Mouse (Mus musculus): ENCODE measurements around the gene Duoxa2.

Gene Duoxa2

DNA sequence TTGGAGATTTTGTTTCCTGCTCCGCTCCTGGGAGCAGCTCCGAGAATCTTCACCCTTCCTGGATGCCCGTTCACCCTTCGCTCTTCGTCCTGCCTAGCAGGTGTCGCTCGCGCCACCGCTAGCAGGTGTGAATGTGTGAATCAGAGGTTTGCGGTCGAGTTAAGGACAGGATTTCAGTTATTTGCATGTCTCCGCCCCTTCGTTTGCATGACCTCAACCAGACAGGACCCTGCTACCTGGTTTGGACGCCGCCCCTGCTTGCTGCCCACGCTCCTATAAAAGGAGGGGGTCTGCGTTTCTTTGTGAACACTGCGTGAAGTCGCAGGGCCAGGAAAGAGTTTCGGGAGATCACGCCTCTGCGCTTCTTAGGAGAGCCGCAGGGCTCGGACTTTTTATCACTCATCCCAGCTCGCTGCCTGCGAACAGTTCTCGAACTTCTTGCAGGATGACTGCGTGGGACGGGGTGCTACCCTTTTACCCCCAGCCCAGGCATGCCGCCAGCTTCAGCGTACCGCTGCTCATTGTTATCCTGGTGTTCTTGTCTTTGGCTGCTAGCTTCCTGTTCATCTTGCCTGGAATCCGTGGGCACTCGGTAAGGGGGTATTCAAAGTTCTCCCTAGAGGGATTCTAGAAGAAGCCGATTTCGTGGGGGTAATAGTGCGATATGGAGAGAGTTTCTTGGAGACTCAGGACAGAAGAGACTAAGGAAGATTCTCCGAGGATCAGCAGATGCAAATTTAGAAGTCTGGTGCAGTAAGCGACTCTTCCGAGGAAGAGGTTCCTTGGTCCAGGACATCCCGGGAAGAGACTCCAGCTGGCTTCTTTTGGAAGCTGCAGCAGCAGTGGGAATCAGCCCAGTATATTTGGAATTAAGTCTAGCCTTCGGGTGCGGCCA is at the start of gene Duoxa2:
Gene Duoxa2 (plus strand): TSS at position 305 of the 895 bp plus-strand sequence.
- DNase-seq (ENCODE audit: low read depth, low spot score): peak; percentile 76

DNA sequence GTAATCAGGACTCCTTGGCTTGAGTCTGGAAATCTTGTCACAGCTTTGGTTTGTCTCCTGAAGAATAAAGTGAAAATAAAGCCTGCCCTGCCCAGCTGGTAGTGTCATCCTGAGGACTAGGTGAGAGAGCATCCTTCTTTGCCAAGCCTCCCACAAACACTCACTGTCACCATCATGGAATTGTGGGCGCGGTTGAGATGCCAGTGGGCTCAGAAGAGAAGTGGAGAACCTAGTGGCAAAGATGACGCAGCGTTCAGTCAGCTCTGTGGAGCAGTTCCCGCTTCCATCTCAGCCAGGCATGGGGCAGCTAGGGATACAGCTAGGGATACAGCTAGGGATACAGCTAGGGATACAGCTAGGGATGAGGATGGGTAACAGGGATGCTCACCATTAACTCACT is 42.7 kb upstream of the Duoxa2 start:
- DNase-seq (ENCODE audit: low read depth, low spot score): no peak

DNA sequence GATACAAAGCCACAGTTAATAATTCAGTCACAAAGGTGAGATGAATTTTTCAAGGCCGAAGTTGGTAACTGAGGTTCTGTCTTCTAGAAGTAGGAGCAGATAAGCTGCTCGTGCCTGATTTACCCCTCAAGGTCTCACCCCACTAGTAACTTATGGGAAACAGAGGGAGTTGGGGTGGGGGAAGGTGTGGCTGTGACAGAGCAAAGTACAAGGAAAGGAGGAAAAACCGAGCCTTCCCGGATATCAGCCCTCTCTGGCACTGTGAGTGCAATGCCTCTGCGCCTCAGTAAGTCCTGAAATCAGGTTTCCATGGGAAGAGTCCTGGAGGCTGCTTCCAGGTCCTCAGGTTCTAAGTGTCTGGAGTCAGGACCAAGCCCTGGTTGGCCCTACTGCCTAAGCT is 38.0 kb upstream of the Duoxa2 start:
- DNase-seq (ENCODE audit: low read depth, low spot score): no peak

DNA sequence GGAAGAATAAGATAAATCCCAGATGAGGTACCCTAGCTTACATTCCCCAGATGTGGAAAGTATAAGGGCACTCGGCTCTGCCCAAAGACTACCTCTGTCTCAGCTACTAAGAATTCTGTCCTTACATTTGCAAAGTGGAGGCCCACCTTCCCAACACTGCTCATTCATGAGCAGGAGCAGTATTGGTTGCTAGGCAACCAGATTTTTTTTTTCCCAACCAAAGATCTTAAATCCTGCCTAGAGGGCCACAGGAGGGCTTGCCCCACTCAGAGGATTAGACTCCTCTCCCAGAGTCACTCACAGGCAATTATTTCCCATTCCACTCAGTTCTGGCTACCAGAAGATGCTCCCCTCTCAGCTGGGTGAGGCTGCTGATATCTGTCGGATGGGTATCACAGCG is 34.0 kb upstream of the Duoxa2 start:
- peak; percentile 30 for DNase-seq (ENCODE audit: low read depth, low spot score)

DNA sequence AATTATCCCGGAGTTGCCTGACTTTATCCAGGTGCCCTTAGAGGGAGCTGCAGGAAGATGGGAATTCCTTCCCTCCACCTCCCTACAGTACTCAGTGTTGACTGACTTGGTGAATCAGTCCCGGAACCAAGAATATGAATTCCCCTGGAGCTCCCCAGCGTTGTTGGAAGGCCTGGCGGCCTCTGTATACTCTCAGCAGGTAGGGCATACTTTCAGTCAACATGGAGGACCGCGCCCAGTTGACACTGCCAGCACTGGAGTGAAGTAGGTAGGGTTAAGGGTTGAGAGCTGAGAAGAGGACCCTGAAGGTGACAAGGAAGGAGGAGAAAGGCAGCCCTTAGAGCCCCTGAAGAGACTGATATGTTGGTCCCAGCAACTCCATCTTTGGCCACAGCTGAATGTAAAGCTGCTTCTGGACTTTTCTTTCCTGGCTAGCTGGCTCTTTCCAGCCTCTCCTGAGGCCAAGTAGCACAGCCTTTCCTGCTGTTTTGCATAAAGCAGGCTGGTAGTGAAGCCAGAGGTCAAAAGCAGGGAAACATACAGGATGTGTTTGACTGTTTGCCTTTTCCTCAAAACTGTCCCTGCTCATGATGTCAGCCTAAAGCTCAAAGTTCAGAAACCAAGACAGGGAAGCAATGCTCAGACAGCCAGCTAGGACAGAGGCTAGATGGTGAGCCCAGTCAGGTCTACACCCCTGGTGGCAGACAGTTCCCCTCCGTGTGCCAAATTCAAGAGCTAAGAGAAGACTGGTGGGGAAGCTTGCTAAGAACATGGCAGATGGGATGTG is 32.1 kb upstream of the Duoxa2 start:
- no peak for DNase-seq (ENCODE audit: low read depth, low spot score)

DNA sequence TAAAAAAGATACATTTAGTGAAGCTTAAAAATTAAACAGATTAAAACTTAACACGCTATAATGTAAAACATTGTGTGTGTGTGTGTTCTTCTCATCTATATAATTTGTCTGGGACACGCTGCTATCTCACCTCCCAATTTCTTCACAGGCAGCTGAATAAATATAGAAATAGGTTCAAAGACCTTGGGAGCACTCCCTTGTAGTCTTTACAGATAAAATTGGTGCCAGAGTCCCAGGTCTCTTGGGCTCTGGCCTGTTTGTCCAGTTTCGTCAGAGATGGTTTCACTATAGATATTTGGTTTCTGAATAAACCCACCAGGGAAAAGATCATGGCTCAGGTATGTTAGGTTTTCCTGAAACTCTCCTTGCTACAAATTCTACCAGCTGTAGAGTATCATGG is 19.9 kb upstream of the Duoxa2 start:
- no peak for DNase-seq (ENCODE audit: low read depth, low spot score)

DNA sequence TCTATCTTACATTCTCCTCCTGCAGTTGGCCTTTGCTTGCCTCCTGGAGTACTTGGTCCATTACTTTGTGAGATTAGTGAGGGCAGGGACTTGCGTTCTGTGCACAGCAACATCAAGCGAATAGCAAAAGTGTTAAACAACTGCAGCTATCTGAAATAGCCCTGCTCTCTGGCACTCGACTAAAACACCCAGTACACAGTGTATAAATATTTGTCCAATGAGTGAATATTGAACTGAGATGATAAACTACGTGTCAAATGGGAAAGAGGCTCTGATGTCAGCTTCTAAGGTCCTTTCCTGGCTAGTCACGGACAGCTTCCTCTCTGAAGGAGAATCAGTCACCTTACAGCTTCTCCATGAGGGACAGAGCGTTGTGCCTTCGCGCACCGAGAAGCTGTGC is 14.6 kb upstream of the Duoxa2 start:
- no peak for DNase-seq (ENCODE audit: low read depth, low spot score)

DNA sequence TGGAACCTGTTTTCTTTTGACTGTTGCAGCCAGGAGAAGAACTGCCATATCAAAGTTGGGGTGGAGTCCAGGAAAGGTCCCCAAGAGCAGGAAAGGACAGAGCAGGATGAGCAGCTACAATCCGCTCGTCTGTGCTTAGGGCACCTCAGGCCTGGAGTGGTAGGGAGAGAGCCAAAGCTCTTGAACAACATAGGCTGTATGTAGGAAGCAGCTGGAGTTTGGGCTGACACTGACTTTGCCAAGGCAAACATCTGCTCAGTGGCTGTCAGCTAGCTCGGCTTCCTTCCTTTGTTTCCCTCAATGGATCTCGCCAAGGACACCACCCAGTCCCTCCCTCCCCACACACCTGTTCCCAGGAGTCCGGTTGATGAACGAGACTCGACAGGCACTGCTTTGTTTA is 12.6 kb upstream of the Duoxa2 start:
- DNase-seq (ENCODE audit: low read depth, low spot score): peak; percentile 35

DNA sequence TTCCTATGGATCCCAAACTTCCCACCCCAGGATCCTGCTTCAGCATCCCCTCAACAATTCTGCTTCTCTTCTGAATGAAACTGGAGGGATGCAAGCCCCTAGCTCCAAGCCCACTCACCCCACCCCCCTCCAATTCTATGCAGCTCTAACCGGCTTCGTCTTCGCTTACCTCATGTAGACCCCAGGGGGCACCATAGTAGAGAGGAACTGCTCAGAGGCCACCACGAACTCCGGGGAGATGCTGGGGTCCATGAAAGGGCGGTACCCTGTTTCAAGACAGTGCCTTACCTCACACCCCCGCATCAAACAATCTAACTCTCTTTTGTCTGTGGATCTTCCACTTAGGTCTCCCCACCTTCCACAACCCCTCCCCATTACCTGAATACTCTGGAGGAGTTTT is 3.8 kb upstream of the Duoxa2 start:
- DNase-seq (ENCODE audit: low read depth, low spot score): no peak

DNA sequence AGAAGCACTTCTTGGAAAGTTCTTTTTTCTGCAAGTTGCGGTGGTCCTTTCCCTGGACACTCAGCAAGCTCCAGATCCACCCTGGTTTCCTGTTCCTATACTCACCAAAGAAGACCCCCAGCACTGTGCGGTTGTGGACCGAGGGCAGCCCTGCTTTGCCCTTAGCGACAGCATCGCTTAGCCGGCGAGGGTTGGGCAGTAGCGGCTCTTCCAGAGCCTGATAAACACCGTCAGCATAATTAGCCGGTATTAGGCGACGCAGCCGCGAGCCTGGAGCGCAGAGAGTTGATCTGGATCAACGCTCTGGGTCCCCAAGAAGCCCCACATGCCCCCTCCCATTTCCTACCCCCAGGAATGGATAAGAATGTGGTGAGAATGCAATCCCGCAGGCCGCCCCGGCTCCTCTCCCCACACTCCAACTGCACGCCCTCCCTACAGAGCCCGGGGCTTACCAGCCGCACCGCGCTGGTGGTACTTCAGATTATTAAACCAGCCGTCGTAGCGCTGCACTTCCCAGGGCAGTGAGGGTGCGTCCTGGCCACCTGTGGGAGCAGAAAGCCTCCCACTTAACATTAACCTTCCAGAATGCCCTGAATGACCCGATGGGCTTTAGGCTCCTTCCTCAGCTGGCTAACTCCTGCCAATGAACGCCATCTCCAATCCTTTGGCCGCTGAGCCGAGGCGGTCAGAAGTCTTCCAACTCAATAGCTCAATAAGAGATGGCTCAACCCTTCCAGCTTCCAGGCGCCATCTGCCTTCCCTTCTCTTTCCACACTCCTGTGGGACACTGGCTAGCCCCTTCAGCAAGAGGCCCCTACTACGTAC is 1.2 kb upstream of the Duoxa2 start:
- DNase-seq (ENCODE audit: low read depth, low spot score): peak; percentile 30

DNA sequence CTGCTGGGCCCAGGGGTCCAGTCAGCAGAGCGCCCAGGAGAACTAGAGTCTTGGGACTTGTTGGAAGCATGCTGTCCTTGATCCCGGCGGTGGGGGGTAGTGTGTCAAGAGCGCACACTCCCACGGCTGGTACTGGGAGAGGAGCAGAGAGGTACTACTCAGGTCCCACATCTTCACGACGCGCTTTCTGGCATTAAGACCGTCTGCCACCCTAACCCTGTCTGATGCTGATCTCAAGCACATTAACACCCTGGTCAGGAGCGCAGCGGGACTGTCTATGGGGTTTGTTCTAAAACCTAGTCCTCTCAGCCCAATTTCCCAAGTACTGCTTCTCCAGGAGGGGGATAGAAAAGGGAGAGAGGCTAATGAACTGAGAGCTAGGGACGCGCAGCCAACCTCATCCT is 602 bp upstream of the Duoxa2 start, which contains the start of gene Duox2:
Gene Duox2 (minus strand): TSS at position 354 of the 404 bp plus-strand sequence.
- DNase-seq (ENCODE audit: low read depth, low spot score): peak; percentile 26

DNA sequence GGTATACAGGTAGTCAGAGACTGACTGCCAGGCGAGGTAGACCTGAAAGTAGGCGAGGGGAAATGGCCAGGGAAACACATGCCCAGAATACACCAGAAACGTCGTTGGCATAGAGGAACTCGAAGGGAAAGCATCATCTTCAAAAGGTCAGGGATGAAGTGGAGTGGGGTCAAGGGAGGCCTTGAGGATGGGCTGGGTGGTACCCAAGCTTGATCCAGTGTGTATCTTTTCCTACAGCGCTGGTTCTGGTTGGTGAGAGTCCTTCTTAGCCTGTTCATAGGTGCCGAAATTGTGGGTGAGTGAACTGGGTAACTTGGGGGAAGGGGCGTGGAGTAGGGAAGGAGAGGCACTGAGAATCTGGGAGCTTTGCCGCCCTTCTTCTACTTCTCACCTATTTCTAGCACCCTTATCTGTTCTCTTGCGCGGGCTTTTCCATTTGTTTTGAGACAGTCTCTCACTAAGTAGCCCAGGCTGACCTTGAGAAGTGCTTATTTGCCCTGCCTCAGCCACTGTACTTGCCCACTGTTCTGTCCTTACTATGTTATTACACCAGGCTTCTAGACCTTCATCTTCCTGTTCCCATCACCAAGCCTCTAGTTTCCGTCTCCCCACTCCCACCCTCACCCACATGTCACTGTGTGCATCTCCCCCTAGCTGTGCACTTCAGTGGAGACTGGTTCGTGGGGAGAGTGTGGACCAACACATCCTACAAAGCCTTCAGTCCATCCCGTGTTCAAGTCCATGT is 1.4 kb downstream of the Duoxa2 start:
- DNase-seq (ENCODE audit: low read depth, low spot score): no peak

DNA sequence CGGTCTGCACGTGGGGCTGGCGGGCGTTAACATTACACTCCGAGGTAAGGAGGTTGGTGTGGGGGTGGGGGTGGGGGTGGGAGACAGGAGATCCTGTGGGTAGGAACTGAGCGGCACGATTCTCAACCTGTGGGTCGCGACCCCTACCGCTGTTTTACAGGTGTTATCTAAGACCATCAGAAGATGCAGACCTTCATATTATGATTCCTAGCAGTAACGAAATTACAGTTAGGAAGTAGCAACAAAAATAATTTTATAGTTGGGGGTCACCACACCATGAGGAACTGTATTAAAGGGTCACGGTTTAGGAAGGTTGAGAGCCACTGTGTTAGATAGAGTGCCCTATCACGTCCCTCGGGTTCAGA is 1.9 kb downstream of the Duoxa2 start:
- no peak for DNase-seq (ENCODE audit: low read depth, low spot score)

DNA sequence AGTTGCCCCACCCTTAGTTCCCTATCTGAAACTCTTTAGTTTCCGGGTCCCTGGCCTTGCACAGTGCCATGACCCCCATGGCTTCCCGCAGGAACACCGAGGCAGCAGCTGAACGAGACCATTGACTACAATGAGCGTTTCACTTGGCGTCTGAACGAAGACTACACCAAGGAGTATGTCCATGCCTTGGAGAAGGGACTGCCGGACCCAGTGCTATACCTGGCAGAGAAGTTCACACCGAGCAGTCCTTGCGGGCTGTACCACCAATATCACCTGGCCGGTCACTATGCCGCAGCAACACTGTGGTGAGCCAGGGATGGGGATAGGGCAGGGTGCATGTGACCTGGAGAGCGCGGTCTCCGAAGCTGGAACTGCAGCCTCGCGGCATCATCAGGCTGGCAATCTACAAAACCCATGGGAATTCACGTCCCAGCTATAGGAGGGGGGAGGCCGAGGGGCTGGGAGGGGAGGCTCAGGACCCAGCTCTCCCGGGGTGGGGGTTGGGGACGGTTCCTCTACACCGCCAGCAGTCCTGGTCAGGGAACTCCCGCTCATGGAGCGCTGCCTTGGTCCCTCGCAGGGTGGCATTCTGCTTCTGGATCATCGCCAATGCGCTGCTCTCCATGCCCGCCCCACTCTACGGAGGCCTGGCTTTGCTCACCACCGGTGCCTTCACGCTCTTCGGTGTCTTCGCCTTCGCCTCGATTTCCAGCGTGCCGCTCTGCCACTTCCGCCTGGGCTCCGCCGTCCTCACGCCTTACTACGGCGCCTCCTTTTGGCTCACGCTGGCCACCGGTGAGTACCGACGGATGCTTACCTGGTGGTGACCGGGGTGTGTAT is 2.6 kb downstream of the Duoxa2 start:
- peak; percentile 31 for DNase-seq (ENCODE audit: low read depth, low spot score)

DNA sequence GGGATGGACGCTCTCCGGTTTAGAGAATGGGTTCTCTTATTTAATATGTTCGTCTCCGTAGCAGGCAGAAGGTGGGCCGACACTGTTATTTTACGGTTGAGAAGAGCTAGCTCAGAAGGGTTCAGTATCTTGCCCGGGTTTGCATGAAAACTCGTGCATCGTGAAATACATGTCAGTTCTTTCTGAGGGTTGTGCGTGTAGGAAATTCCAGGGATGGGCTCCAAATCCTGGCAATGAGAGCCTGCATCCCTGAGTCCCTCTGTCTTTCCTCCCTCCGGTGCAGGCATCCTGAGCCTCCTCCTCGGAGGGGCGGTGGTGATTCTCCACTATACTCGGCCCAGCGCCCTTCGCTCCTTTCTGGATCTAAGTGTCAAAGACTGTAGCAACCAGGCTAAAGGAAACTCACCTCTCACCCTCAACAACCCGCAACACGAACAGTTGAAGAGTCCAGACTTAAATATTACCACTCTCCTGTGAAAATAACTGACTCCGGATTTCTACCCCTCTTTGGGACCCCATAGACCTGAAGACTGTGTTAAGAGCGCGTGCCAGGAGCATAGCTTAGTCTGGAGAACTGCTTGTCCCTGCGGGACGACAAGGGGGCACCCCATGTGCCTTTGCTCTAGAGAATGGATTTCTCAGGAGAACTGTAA is 3.3 kb downstream of the Duoxa2 start:
- no peak for DNase-seq (ENCODE audit: low read depth, low spot score)

DNA sequence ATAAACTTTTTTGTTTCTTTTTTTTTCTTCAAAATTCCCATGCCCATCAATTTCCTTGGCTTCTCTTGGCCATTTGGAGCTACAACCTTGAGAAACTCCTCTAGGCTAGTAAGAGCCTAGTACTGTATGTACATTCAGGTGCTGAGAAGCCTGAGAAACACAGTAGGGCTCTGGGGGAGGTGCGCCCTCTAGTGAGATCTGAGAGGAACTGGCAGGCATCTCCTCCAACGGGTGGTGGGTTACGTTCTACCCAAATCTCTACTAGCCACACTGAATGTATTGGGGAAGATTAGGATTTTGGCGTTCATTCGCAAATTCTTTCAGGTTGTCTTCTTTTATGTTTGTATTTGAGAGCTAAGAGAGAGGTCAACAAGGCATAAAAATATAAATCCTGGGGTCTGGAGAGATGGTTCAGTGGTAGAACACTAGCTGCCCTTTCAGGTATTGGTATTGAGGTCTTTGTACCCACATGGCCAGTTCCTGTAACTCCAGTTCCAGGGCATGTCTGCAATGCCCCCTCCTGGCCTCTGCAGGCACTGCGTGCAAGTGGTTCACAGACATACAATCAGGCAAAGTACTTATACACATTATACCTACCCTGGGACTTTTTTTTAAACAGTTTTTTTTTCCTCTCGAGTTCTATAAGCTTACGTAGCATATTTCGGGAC is 4.0 kb downstream of the Duoxa2 start:
- peak; percentile 90 for DNase-seq (ENCODE audit: low read depth, low spot score)

DNA sequence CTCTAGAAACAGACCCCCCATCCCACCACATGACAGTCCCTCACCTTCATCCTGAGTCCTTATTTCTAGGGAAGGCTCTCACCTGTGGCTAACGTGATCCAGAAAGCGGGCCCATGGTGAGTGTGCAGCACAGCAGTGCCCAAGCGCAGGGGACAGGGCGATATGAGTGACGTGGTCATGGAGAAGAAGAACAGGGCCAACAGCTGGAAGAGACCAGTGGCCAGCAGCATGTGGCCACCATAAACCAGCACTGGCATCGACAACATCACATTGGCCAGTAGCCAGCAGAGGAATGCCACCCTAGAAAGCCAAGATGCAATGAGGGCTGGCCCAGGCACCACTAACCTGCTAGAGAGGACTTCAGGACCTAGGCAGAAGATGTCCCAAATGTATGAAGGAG is 5.8 kb downstream of the Duoxa2 start:
- DNase-seq (ENCODE audit: low read depth, low spot score): no peak

DNA sequence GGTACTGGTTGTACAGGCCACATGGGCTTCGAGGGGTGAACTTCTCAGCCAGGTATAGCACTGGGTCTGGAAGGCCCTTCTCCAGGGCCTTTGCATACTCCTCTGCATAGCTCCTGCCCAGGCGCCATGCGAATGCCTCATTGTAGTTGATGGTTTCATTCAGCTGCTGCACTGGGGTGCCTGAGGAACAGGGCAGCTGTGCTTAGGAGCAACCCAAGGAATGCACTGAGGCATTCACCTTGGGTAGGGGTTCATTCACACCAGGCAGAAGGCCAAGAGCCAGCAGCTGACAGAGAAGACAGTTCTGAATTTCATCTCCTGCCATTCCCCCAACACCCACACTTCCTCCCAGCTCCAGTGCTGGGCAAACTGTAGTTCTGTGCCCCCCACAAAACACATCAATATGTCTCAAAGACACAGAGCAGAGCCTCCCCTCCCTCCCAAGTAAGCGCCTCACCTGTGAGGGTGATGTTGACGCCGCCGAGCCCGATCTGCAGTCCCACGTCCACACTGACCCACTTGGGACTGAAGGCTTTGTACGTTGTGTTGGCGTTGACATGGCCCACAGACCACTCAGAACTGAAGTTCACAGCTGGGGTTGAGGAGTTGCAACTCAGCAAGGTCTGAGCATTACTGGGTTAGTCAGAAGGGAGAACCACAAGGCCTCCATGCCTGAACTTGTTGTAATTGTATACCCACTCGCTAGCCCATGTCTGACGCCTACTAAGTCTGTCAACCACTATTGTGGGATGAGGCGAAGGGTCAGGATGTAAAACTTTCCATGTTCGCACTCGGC is 6.6 kb downstream of the Duoxa2 start:
- DNase-seq (ENCODE audit: low read depth, low spot score): no peak

Data from ZHBTc4 (cell line).